Mouse (Mus musculus) ovary, postnatal 36 days (tissue): ENCODE data around the gene AI661453.
A peak's percentile ranks its signal among the peaks of the same experiment; 100 is the strongest.
"Not testable (repeated sequence)": the region's sequence is repeated elsewhere in the genome, so short reads cannot be mapped to it uniquely, and the experiment has no call there.

Experiments used
- DNase-seq: peaks from one replicate; pipeline ENCODE4 v3.0.0; 2022; ENCODE audit warnings: low spot score, mixed read lengths

The AI661453 gene

DNA sequence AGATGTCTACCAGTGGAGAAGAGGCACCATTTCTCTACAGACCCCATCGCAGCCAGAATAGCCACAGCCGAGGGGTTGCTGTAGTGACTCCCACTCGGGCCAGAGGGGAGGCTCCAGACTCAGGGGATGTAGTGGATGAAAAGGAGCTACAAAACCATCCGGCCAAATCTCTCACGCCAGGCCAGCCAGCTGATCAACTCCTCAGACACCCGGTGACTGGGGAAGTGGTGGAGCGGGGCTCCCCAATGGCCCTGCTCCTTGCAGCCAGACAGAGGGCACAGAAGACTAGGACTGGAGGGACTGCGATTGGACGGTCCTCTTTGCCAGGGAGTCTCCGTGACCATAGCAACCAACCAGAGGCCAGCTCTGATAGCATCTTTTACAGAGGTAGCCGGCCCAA is 31.2 kb downstream of the AI661453 start:
- DNase-seq = no peak

DNA sequence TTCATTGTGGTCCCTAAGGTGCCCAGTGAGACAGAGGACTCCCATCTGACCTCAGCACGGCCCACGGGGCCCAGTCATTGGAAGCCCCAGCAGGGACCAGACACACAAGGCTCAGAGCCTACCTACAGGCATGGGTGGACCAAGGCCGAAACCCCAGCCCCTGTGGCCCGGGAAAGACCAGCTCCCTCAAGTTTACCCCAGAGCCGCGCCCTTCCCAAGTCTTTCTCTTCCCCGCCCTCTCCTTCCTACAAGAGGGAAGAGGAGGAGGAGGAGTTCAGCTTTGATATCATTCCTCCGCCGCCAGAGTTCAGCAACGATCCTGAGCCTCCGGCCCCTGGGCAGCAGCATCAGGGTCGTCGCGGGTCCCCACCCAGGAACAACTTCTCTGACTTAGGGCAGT is 31.6 kb downstream of the AI661453 start:
- no peak for DNase-seq

DNA sequence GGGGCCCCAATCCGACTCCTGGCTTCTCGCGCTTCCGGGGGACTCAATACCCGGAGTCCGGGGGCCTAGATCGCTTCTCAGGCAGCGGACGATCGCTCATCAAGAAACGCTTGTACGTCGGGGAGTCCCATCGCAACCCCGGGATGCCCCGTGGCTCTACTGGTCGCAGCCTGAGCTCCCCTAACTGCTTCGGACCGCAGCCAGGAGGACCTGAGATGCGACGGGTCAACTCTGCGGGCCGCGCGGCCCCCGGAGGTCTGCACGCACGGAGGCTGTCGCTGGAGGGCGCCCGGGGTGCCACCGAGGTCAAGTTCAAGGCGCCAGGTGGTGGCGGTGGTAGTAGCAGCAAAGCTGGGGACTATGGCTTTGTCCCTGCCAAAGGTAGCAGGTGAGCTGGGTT is 32.1 kb downstream of the AI661453 start:
- DNase-seq = peak; percentile 37

DNA sequence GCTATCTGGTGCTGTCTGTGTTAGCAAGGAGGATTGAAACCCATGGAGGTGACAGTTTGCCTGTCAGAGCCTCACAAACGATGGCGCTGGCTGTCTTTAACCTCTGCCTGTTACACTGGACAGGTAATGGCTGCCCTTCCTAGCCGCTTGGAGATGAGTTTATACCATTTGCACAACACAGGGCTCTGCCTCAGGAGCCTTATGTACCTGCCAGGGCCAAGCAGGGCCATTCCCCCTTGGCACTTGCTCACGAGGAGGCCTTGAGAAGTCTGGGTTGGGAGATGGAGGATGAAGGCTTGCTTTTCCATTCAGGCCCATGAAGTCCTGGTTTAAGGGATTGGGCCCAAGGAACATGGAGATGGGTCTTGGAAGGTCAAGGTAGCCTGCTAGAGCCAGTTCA is 33.2 kb downstream of the AI661453 start:
- no peak for DNase-seq

DNA sequence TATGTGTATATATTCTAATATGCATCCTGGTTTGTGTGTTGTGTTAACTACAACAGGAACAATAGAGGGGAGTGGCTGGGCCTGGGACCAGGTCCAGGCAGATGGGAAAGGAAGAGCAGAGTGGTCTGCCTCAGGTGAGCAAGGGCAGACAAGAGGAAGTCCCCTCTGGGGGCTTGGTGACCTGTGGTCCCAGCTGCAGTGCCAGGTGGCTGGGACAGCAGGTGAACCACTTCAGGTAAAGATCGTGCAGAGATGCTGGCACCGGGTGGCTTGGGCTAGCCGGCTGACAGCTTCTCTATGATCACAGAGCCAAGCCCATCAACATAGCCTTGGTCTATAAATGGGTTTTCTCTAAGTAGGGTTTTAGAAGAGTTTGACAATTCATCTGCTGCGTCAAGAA is 33.7 kb downstream of the AI661453 start:
- DNase-seq = no peak

DNA sequence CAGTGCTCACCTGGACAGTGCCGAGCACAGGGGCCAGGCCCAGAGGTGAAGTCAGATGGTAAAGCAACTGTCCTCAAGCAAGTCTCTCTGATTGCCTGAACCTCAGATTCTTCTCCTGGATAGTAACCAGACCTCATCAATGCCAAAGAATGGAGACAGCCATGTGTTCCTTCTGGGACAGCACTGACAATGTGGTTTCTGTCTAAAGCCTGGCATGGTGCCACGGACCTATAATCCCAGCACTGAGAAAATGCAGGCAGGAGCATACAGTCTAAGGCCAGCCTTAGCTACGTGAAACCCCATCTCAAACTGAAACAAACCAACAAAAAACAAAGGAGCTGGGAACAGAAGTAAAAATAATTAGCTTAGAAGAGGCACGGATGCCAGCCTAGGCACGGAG is 34.3 kb downstream of the AI661453 start:
- no peak for DNase-seq

DNA sequence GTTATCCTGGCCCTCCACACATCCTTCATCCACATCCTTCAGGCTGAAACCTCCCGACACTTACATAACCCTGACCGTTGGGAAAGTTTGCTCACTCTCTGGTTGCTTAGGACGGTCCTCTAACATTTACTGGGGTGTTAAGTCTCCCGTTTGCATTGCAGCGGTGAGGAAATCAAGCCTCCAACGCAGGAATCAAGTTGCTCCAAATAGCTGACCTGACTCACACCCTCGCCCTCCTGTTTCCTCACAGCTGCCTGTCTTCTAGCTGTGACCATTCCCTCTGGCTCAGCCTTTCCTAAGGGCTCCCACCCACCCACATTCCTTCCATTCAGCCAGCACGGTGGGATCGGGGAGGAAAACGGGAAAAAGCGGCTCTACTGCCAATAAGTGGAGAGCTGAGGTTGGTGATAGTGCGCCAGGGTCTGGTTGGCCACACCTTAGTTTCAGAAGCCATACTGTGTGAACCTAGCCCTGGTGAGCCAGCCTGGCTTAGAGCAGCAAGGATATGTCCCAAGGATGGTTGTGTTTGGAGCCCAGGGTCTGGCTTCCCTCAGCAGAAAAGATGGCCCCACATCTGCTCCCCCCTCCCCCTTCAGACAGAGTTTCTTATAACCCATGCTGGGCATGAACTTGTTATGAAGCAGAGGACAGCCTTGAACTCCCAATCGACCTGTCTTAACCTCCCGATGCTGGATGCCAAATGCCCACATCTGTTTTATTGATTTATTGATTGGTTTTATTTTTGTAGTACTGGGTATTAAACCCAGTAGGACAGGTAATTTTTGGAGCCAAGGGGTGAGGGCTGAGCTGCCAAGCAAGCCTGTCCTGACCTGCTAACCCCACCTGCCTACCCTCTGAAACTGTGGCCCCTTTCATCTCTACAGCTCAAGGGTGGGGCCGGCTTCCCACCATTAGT is 36.3 kb downstream of the AI661453 start:
- no peak for DNase-seq

DNA sequence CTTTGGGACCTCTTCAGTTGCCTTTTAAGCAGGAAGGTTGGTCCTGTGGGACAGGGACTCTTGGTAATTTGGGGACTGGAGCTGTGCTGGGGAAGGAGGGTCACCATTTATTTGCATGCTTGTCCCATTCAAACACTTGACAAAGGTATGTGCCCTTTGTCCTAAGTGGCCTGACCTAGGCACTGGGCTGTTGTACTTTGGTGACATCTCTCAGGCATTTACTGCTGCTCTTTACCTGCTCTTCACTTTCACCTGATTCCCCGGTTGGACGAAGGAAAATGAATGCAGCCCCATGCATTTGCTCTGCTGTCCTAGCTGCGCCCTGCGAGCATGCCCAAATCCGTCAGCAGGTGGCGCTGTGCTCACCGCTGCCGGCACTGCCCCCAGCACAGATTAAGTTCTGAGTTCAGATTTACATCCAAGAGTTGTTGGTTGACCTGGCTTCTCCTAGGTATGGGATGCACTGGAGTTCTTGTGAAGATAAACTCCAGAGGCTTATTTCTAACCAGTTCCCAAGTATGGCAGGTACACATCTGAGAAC is 37.1 kb downstream of the AI661453 start:
- DNase-seq = peak; percentile 59

DNA sequence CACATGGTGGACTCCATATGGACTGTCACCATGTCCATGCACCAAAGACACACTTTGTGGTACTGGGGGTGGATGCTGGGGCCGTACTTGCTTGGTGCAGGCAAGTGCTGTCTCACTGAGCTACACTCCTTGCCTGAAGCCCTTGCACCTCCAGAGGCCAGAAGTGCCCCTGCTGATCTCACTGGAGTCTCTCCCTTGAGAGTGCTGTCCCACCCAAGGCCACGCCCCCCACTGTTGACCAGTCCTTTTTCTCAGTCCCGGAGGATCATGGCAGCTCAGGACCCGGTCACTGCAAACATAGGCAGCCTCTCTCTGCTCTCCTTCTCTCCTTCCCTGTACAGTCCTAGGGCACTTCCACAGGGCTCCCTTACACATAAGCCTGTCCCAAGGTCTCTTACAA is 37.8 kb downstream of the AI661453 start:
- DNase-seq = no peak

DNA sequence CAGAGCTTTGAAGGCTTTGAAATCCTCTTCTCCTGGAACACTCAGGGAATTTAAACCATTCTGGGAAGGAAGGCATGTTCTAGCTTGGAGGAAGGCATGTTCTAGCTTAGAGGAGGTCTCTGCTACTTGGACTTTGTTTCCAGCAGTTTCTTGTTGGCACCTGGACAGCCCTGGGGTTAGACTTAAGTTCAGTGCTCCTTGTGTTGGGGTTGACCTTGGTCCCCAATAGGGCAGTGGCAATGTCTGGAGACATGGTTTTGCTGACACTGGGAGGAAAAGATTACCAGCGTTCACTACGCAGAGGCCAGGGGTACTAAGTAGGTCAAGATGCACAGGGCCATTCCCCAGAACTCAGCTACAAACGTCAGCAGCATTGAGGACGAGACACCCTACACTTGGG is 38.8 kb downstream of the AI661453 start:
- DNase-seq = no peak

DNA sequence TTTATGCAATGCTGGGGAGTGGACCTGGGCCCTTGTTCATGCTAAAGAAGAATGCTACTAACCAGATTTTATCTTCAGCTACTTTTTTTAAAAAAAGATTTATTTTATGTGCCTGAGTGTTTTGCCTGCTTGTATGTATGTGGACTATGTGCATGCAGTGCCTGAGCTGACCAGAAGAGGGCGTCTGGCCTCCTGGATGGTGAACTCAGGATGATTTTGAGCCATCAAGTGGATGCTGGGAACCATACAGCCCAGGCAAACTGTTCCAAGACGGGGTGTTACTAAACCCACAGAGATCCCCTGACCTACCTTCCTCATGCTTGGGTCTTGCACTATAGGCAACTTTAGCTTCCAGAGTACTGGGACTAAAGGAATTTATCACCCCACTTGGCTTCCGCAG is 39.3 kb downstream of the AI661453 start:
- no peak for DNase-seq

DNA sequence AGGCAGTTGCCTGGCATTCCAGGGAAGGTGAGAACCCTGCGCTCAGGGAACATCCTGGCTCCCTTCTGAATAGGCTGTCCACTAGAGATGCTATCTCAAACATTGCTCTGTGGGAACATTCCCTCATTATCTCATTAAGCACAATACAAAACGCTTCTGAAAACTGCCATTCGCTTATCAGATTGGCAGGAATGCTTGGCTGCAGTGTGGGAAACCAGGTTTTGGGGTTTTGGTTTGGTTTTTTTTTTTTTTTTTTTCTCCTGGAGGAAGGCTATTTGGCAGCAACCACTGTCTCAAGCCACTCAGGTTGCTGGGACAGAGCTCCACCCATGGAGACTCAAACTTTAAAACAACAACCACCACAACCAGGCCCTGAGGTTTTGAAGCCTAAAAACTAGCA is 43.5 kb downstream of the AI661453 start:
- no peak for DNase-seq

DNA sequence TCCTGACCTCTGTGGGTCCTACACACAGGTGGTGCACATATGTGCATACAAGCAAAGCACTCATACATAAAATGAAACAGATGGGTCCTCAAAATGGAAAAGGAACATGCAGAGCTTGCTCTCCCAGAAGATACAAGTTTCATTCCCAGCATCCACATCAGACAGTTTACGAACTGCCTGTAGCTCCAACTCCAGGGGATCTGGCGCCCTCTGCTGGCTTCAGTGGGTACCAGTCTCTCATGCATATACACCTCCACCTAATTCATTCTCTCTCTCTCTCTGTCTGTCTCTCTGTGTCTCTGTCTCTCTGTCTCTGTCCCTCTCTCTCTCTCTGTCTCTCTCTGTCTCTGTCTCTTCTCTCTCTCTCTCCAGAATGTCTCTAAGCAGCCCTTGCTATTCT is 46.0 kb downstream of the AI661453 start:
- DNase-seq = peak; percentile 67

DNA sequence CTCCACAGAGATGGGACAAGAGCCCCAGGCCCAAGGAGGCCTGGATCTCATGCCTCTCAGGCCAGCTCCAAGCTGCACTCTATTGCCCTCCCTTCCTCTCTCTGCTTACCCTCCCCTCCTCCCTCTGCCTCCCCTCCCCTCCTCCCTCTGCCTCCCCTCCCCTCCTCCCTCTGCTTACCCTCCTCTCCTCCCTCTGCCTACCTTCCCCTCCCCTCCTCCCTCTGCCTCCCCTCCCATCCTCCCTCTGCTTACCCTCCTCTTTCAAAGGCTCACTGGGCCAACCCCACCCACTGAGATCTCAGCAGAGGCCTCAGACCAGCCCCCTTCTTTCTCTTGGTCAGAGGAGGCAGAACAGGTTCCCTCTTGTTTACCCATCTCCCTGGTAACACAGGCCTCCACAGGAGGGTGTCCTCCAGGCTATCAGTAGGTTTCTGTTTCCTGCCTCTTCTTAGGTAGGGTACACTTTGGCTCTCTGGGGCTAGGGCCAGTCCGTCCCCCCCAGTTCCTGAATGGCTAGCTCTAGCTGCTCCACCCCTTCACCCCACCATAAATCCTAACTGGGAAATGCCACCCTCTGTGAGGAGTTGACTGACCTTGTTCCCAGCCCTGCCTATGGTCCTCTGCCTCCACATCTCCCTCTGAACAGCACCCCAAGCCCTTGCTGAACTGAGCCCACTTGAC is 48.0 kb downstream of the AI661453 start:
- DNase-seq = no peak

DNA sequence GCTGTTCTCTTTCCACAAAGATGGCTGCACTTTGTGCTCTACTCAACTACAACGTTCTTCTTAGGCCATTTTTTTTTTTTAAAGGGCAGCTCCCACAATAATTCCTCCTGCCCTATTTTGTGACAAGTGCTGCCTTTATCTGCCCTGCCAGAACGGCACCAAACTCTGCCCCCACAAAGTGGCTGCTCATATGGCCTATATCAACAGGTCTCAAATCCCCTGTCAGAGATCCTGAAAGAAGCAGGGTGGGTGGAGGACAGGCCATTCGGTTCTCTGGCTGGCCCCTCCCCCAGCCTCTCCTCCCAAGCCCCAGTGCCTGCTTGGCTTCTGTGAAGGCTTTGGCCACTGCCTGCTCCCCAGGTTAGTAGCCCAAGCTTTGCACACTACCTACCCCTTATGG is 48.6 kb downstream of the AI661453 start:
- no peak for DNase-seq

DNA sequence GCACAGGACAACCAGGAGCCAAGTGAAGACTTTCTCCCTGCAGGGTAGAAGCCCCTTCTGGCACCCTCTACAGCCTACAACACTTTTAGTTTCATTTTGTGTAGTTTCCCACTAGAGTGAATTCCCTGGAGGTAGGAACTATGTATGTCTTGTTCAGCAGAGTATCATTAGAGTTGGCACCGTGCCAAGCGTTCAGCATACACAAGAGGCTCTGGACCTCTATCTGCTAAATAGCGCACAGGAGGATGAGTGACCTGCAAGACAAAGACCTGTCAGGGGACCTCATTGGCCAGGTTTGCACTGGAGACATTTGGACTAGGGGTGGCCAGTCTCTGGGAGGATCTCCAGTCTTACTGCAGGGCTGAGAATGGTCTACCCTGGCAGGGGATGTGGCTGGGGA is 49.4 kb downstream of the AI661453 start:
- DNase-seq = no peak

DNA sequence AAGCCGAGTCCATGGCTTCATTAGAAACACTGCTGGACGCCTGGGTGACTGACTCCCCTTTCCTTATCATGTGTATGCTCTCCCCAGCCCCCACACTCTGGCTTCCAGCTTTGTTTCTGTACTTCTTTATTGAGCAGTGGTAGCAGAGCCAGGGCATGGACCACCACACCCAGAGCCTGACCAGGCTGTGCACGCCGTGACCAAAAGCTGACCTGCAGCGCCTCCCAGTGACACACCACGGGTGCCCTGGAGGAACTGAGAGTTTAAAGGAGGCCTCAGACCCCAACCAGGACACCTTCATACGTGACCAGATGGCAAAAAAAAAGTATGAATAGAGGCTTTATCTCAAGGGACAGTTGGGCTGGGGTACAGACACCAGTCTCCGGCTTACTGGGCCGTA is 54.4 kb downstream of the AI661453 start:
- no peak for DNase-seq

DNA sequence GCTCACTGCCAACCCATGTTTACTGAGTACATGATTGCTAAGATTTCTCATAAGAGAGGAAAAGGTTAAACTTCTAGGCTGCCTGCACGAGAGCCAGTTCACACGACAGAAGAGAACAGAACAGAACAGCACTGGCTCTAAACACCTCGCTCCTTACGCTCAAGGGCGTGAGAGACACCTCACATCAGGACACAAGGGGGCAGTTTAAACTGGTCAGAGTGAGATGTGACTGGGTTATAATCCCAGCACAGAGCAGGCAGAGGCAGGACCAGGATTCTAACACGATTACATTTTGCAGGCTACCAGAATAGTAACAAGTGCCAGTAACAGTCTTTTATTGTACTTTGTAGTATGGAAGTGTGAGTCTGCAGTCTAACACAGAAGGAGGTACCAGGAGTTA is 56.3 kb downstream of the AI661453 start:
- no peak for DNase-seq

DNA sequence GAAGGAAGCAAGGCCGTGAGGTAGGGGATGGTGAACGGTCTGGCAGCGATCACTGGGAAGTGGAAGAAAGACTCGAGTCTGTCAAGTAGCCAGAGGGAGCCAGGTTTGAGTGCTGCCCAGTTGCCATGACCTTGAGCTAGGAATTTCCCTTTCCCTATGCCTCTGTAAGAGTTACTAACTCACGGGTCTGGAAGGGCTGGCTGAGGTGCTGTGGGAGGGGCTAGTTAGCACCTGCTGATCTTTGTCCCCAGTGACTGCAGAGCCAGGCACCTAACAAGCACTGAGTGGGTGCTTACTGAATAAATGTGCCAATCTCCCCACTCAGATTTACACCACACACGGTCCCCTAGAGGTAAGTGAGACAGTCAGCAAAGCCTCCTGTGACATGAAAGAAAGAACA is 57.2 kb downstream of the AI661453 start:
- DNase-seq = no peak

DNA sequence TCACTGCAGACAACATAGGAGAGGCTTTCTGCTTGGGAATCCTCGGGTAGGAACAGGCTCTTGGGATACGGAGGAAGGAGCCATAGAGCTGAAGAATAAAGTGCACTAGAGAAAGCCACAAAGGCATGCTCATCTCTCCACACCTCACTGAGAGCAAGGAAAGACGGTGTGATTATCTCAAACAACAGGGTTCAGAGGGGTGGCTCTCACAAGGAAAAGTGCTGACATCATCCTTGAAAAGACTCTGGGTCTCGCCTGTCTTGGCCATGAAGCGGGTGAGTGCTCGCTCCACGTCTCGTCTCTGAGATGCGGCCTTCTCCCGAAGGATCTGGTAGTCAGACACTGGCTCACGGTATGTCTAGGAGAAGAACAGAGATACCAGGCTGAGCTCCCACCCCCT is 57.7 kb downstream of the AI661453 start:
- DNase-seq = no peak

DNA sequence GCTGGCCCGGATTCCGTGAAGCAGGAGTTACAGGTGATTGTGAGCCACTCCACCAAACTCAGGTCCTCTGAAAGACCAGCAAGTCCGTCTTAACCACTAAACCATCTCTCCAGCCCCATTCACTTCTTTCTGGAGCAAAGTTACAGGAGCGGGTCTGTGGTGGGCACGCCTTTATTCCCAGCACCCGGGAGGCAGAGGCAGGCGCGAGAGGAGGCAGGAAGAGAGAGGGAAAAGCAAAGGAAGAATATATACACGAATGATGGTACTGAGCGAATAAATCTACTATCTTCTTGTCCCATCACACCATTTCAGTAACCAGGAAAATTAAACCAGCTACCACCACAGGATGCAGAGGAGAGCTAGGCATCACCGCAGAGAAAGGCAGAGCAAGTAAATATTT is 65.1 kb downstream of the AI661453 start:
- DNase-seq = no peak

DNA sequence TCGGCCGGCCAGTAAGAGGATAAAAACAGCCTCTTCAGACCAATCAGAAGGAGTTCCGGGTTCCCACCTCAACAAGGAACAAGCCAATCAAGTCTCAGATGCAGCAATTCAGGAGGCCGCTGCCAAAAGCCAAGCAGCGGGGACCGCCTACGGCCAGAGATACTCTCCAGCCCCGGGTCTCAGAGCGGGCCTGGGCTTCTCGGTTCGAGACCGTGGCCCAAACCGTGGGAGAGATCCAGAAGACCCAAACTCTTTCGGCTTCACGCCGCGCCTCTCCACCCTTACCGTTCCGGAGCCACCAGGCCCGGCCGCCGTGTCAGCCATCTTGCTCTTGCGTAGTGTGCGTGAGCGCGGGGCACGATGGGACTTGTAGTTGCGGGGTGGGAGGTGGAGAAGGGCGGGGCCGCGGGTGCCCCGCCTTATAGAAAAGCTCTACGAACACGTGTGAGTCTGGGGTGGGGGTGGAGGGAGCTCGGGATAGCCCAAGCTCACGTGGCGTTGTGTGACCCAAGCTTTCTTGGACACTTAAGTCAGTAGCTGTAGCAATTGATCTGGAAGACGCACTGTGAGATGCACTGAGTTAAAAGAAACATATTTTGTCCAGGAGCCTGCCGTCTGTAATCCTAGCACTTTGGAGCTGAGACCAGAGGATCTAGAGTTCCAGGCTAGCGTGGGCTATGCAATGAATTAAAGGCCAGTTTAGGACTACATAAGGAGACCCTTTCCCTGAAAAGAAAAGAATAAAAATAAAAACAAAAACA is 65.7 kb downstream of the AI661453 start, which contains the start of gene Taf8:
TSS of gene Taf8 (minus strand) at position 347 of the 761 bp plus-strand sequence.
- DNase-seq = peak; percentile 91

DNA sequence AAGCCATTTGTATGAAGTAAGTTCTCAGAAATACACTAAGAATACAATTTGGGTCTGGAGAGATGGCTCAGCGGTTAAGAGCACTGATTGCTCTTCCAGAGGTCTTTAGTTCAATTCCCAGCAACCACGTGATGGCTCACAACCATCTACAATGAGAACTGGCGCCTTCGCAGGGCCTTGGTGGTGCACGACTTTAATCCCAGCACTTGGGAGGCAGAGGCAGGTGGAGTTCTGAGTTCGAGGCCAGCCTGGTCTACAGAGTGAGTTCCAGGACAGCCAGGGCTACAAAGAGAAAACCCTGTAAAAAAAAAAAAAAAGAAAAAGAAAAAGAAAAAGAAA is 66.3 kb downstream of the AI661453 start:
- not testable (repeated sequence) for DNase-seq
